Mouse (Mus musculus) ES-E14 (cell line): ENCODE results near the gene Esr2. TPM values are rescaled to one million over a fixed set of nuclear protein-coding genes. Genes with fewer than 3 reads are reported as not detected.
"Not testable (repeated sequence)": the region's sequence is repeated elsewhere in the genome, so short reads cannot be mapped to it uniquely, and the experiment has no call there.

Experiments
- DNase-seq: peaks from one replicate; pipeline ENCODE4 v3.0.0-alpha.2; 2013; ENCODE audit warnings: low read depth, low spot score
- H3K27ac ChIP-seq: 2 replicates; pipeline ENCODE4 v1.5.1; 2012; ENCODE audit warnings: low read depth, mild to moderate bottlenecking, low read length, moderate library complexity, mixed read lengths; ENCODE audit not compliant: poor library complexity, insufficient read depth, severe bottlenecking
- H3K36me3 ChIP-seq: 2 replicates; pipeline ENCODE4 v1.6.1; 2012; ENCODE audit warnings: mild to moderate bottlenecking, low read length, moderate library complexity, mixed read lengths; ENCODE audit not compliant: control insufficient read depth, poor library complexity, insufficient read depth, severe bottlenecking
- H3K4me1 ChIP-seq, 2 experiments: fragments of 150-350 bp in 1 of 2; sonication (generic) in 1 of 2; 2 replicates each; pipeline ENCODE4 v1.6.1; 2012; ENCODE audit warnings: low read length in 2 of 2, mild to moderate bottlenecking in 1 of 2, mixed read lengths in 1 of 2; ENCODE audit not compliant: control insufficient read depth in 2 of 2, insufficient read depth in 2 of 2, poor library complexity in 1 of 2
- H3K4me3 ChIP-seq, 2 experiments: fragments of 150-350 bp in 1 of 2; sonication (generic) in 1 of 2; 2 replicates each; pipeline ENCODE4 v1.5.1; 2012; ENCODE audit warnings: low read length in 2 of 2, low read depth in 1 of 2, mild to moderate bottlenecking in 1 of 2, mixed read lengths in 1 of 2; ENCODE audit not compliant: insufficient read depth in 1 of 2, poor library complexity in 1 of 2, severe bottlenecking in 1 of 2
- H3K9ac ChIP-seq: 2 replicates; pipeline ENCODE4 v1.6.1; 2012; ENCODE audit warnings: low read depth, mild to moderate bottlenecking, low read length, mixed read lengths; ENCODE audit not compliant: poor library complexity, insufficient read depth, severe bottlenecking
- H3K9me3 ChIP-seq: fragments of 150-350 bp; sonication (generic); 2 replicates; pipeline ENCODE4 v1.6.1; 2012; ENCODE audit warnings: low read depth, mild to moderate bottlenecking, low read length; ENCODE audit not compliant: control insufficient read depth, insufficient read depth
- CHD2 ChIP-seq: IDR thresholded peaks from 2 replicates; pipeline ENCODE4 v1.6.1; 2014; ENCODE audit warnings: mild to moderate bottlenecking, low read depth, low read length, inconsistent platforms
- HCFC1 ChIP-seq: IDR thresholded peaks from 2 replicates; pipeline ENCODE4 v1.6.1; 2012; ENCODE audit warnings: low read length, inconsistent platforms, borderline replicate concordance; ENCODE audit not compliant: insufficient read depth
- MAFK ChIP-seq: IDR thresholded peaks from 2 replicates; pipeline ENCODE4 v1.6.1; 2014; ENCODE audit warnings: mild to moderate bottlenecking, low read depth, low read length, inconsistent platforms; ENCODE audit not compliant: insufficient read depth
- ZC3H11A ChIP-seq: IDR thresholded peaks from 2 replicates; pipeline ENCODE4 v1.6.1; 2012; ENCODE audit warnings: low read depth, mild to moderate bottlenecking, inconsistent platforms, low read length, borderline replicate concordance
- ZNF384 ChIP-seq: IDR thresholded peaks from 2 replicates; pipeline ENCODE4 v1.6.1; 2012; ENCODE audit warnings: low read depth, low read length, inconsistent platforms
- in situ Hi-C, 2 experiments: fragments of 600-800 bp; cut with MboI; formaldehyde crosslinking; loops; one replicate each; pipeline ENCODE4 v1.15.1; 2025; ENCODE audit warnings: low sequenced_read_pairs in 2 of 2, inconsistent platforms in 1 of 2; ENCODE audit not compliant: unreplicated experiment in 2 of 2
- total RNA-seq: library from RNA; depleted of rRNA; stranded (reverse); fragments of 300-350 nt; gene quantifications from 2 replicates; pipeline ENCODE4 v1.2.3, GENCODE M21; 2012

The Esr2 gene
- total RNA-seq, 1 experiment: 0.22 TPM

DNA sequence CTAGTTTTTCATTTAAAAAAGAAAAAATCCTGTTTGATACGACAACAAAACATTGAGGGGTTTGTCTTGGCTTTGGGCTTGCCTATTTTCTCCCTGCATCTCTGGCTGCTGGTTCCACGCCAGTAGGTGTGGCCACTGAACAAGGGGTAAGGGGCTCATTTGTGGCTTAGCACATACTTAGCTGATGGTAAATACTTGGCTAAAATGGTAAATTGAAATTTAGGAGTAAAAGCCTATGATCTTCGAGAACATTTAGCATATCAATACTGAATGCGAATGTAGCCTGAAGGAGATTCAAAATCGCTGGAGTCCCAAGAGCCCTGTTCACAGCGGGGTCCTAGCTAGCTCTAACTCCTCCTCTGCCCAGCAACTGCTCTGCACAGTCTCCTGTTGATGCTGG lies 40.4 kb downstream of the Esr2 start:
- Histone ChIP-seq H3K4me1 (peaks cover 0 to 2% of the 10 kb centered on the region in 2 experiments; a peak in 1 of 4 replicates), H3K27ac (no peak overlapping the region), H3K4me3 (no peak overlapping the region), H3K36me3 (no peaks in the 10 kb centered on the region), H3K9me3 (no peaks in the 10 kb centered on the region), H3K9ac (no peak overlapping the region)
- TF ChIP-seq MAFK: no peak
- TF ChIP-seq ZC3H11A: no peak
- no peak for TF ChIP-seq ZNF384
- no peak for TF ChIP-seq HCFC1
- TF ChIP-seq CHD2: no peak
- DNase-seq: no peak
- in situ Hi-C loops: no loop called here

DNA sequence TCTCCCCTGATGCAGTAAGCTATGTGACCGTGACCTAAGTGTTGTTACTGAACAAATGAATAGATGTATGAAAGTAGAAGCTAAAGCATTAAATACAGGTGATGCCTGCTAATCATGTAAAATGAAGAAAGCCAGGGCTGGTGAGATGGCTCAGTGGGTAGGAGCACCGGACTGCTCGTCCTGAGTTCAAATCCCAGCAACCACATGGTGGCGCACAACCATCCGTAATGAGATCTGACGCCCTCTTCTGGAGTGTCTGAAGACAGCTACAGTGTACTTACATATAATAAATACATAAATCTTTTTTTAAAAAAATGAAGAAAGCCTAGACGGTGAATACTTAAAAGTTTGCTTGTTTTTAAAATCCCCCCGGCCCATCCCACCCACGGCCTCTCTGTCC lies 44.0 kb downstream of the Esr2 start:
- in situ Hi-C loops, H3K36me3 ChIP-seq, H3K9ac ChIP-seq, DNase-seq, H3K4me1 ChIP-seq, H3K4me3 ChIP-seq, H3K27ac ChIP-seq, H3K9me3 ChIP-seq: not testable (repeated sequence)

DNA sequence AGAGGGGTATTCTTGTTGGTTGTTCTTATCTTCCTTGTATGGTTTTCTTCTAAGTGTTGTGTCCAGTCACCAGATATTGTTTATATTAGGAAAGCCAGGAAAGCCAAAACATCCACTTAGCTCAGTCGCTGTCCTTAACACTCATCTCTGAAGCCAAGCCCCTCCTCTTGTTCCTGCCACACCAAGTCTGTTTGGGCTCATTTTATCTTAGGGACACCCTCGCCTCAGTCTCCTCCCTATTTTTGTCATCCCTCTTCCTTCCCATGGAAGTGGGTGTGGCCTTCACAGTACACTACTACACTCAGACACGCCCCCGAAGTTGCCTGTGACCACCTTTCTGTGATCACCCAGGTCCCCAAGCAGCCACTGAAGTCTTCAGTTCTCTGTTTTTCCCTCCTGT lies 44.5 kb downstream of the Esr2 start:
- Histone ChIP-seq H3K36me3 (no peaks in the 10 kb centered on the region), H3K27ac (no peak overlapping the region), H3K4me3 (no peak overlapping the region), H3K9ac (no peak overlapping the region), H3K4me1 (peaks cover 0 to 2% of the 10 kb centered on the region in 2 experiments; a peak in 1 of 4 replicates), H3K9me3 (no peaks in the 10 kb centered on the region)
- DNase-seq: no peak
- TF ChIP-seq CHD2 (no peak), HCFC1 (no peak), MAFK (no peak), ZNF384 (no peak), ZC3H11A (no peak)
- in situ Hi-C loops: no loop called here

DNA sequence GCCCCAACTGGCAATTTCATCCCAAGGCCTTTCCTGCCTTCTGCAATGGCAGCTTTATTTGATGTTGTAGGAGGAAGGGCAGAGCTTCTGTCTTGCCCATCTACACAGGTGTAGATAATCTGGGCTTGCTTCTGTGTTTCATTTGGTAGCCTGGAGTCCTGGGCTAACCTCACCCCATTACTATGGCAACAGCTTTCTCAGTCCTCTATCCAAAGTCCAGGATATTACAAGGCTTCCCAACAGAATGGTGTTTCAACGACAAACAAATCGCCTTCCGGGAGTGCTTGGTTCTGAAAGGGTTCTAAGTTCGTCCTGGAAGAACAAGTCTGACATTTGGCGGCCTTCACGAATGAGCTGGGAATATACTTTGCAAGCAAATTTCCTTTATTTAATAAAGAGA lies 46.2 kb downstream of the Esr2 start:
- no peaks in the 10 kb centered on the region for H3K36me3 ChIP-seq
- in situ Hi-C loops: no loop called here
- no peak overlapping the region for H3K9ac ChIP-seq
- no peaks in the 10 kb centered on the region for H3K4me1 ChIP-seq
- no peaks in the 10 kb centered on the region for H3K9me3 ChIP-seq
- H3K27ac ChIP-seq: no peak overlapping the region
- no peak overlapping the region for H3K4me3 ChIP-seq
- TF ChIP-seq ZNF384 (no peak), CHD2 (no peak), MAFK (no peak), ZC3H11A (no peak), HCFC1 (no peak)
- DNase-seq: no peak

DNA sequence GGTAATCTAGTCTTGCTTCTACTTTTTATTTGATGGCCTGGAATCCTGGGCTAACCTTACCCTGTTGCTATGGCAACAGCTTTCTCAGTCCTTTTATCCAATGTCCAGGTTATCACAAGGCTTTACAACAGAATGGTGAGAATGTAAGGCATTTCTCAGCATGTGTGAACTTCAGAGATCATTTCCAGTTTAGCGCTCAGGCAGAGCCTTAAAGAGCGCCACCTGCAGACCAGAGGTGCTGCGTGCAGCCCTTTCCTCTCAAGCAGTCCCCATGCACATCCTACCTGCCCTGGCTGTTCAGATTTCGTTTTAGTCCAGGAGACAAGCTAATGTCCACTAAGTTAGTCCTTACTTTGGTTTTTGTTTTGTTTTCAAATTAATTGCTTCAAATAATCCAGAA lies 46.8 kb downstream of the Esr2 start:
- in situ Hi-C loops: no loop called here
- Histone ChIP-seq H3K4me3 (no peak overlapping the region), H3K9ac (no peak overlapping the region), H3K4me1 (no peaks in the 10 kb centered on the region), H3K27ac (no peak overlapping the region), H3K36me3 (no peaks in the 10 kb centered on the region), H3K9me3 (no peaks in the 10 kb centered on the region)
- DNase-seq: peak; percentile 52
- TF ChIP-seq ZC3H11A (peak; percentile 69; the same call in 1 of the 2 replicates), MAFK (no peak)
